Mouse (Mus musculus) spleen, postnatal 36 days (tissue): Measurements from ENCODE around the gene Wnt8b.

Experiments used
- DNase-seq, 2 experiments: peaks; one replicate each; pipeline ENCODE4 v3.0.0; 2022; ENCODE audit warnings: low spot score in 2 of 2, mixed read lengths in 1 of 2

The Wnt8b gene

GRCm38 (mm10) chr19:44512601-44513000 lies 19.3 kb downstream of the Wnt8b start:
- DNase-seq = no peak

GRCm38 (mm10) chr19:44513054-44513833 lies 20.0 kb downstream of the Wnt8b start:
- DNase-seq = no peak

DNA sequence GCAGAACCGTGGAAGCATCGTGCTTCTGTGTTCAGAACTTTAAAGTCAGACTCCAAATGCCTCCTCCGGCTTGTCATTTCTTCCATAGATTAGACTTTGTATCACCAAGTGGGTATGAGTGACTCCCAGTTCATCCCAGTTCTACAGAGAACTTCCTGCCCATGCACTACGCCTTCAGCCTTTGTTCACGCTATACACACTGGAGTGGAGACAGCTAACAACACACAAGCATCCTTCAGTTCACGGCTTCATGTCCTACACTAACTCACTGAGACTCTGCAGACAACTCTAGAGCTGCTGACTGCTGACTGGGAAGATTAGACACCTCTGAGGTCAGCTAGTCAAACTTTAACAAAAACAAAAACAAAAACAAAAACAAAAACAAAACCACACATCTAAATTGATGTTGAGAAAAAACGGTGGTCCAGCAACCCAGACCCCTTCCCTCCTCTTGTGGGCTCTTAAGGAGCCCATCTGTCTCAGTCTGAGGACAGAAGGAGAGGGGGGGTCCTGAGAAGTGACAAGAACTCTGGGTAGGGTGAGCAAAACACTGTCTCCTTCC lies 20.7 kb downstream of the Wnt8b start:
- DNase-seq = no peak

DNA sequence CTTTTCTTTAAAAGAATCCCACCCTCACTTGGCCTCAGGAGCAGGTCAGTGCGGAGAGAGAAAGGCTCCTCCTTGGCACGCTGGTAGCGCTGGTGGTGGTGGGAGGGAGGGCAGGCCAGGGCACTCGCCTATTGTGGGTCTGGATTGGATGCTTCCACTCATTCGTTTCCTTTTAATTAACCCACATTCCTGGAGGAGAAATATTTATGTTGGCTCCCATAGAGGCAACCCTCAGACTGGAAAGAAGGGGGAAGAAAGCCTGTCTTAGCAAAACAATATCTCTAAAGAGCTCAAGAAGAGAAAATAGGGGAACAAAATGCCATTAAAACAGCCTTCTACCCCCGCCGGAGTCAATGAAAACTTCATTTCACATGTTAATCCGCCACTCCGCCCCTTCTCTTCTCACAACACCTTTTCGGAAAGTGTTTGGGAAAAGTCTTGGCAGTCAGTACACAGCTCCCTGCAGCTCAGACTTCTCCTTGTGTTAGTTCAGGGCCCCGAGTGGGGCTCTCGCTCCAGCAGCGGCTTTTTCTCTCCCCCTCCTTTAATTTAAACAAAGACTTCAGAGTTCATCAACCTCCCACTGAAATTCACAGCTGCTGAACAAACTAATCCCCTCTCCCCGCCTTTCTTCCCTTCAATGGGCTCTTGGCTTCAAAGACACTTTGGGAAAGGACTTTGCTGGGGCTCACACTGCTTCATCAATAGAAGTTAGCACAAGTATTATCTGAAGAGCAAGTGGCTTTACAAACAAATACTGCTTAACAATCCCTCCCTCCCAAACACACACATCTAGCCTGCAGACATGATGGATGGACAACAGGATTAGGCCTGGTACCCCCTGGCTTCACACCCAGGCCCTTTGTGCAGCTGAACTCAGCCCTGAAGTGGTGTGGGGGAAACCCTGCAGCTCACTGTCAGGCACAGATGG lies 21.5 kb downstream of the Wnt8b start:
- no peak for DNase-seq

- no peak for DNase-seq
Measured at GRCm38 (mm10) chr19:44515769-44516168, 22.5 kb downstream of the Wnt8b start.

GRCm38 (mm10) chr19:44517996-44518768 lies 24.9 kb downstream of the Wnt8b start:
- DNase-seq = no peak

DNA sequence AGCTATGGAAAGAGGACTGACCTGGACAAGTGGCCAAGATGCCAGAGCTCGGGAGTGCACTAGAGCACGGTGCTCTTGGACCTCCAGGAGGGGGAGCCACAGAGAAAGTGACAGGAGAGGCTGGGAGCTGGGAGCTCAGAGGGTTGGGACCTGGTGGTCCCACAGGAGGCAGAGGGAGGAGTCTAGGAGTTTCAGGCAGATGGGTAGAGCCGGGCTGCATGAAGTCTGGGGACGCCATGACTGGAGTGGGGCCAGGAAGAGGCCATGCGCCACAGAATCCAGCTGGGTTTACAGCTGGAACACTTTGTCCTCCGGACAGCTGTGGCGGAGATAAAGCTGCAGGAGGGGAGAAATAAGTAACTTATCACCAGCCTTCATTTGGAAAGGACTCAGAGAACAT lies 25.9 kb downstream of the Wnt8b start:
- DNase-seq = no peak

DNA sequence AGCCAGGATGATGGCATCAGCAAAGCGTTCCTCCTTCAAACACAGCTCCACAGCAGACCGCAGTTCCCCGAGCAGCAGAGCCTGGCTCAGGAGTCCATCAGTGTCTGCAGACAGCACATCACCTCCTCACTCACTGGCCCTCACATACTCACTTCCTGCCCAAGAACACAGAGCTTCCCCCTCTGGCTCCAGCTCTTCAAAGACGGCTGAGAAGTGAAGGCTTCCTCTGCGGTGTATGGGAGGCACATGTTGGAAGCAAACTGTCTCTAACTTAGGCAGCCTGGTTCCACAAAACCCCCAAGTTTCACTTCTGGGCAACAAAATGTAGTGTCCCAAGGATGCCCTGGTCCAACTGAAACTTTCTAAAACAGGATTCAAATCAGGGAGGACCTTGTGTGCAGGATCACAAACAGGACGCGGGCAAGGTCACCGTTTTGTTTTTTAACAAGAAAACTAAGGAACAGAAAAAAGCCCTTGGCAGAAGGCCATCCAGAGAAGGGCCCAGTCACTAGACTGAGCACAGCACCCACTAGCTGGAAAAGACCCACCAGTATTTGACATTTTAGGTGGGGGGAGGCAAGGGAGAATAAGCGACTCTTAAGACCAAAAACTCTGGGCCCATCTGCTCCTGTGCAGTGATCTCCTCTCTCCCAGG lies 32.4 kb downstream of the Wnt8b start:
- DNase-seq = no peak

- DNase-seq = no peak
Measured at GRCm38 (mm10) chr19:44530018-44530417, 36.7 kb downstream of the Wnt8b start.

GRCm38 (mm10) chr19:44535376-44535775 lies 42.1 kb downstream of the Wnt8b start:
- no peak for DNase-seq

DNA sequence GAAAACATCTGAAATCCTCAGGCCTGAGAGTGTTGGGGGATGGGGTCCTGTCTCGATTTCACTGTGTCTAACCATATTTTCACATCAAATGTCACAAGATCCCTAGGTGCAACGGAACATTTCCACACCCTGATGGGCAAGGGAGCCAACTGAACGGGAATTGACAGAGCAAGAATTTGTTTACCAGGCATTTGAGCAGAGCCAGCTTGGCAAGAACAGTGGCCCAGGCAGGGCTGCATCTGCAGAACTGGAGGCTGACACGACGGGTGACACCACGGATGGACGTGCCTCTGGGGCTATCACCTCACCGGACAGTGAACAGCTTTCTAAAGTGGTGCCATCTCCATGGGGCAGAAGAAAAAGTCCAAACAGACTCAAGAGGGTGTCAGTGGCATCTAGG lies 44.1 kb downstream of the Wnt8b start:
- no peak for DNase-seq

DNA sequence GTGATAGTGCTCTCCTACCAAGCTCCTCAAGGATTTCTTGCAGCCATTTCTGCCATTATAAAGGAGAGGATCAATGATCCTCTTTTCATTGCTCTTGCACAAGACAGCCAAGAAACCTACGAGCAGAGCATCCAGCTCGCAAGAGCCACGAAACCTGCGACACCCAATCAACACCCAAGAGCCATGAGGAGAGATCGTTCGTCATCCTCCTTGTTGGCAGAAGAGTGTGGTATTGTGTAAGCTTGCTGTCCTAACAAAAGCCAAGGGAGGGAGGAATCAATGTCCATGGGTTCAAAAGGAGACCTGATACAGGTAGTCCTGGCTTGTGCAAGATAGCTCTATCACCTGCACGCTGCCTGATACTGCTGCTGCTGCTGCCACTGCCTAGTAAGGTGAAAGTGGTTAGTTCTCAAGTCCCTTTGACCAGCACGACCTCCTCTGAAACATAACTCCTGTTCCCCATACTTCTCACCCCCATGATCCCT lies 49.5 kb downstream of the Wnt8b start:
- no peak for DNase-seq

GRCm38 (mm10) chr19:44544372-44544771 lies 51.1 kb downstream of the Wnt8b start:
- no peak for DNase-seq

GRCm38 (mm10) chr19:44544775-44545174 lies 51.5 kb downstream of the Wnt8b start:
- DNase-seq = peak; percentile 47 to 63

GRCm38 (mm10) chr19:44545321-44546041 lies 52.2 kb downstream of the Wnt8b start, which contains the start of gene Sec31b:
TSS of gene Sec31b (minus strand) at chr19:44545864.
- DNase-seq = peak in 1 of 2 experiments; percentile 3

- DNase-seq = no peak
Measured at GRCm38 (mm10) chr19:44552731-44553130, 59.5 kb downstream of the Wnt8b start, which contains the start of gene Gm20538. TSS of gene Gm20538 (minus strand) at chr19:44552831.

DNA sequence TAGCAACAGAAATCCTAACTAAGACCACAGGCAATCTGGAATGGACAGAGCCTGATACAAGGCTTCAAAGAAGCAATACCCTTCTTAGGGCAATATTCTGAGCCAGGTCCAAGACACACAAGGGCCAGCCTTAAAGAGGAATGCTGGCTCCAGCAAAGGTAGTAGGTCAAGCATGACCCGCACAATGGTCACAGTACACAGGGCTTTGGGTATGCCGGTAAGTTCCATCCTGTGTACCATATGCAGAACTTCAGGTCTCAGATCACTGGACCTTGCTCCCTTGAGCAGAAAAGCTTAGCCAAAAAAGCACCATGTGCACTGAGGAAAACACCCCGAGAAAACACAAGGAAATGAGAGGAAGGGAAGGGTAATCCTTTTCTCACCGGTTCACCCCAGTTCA lies 60.0 kb downstream of the Wnt8b start:
- no peak for DNase-seq

- DNase-seq = peak in 1 of 2 experiments; percentile 20
Measured at GRCm38 (mm10) chr19:44554490-44554860, 61.2 kb downstream of the Wnt8b start.

GRCm38 (mm10) chr19:44554861-44555590 lies 61.8 kb downstream of the Wnt8b start, which contains the start of gene Ndufb8:
TSS of gene Ndufb8 (minus strand) at chr19:44555440.
- DNase-seq = peak; percentile 93
